Mouse (Mus musculus): ENCODE data around the gene Anks1b. TPM values are rescaled to one million over a fixed set of nuclear protein-coding genes. Genes with fewer than 3 reads are reported as not detected.

Anks1b gene
- total and polyA plus RNA-seq, 2 experiments from 2014 or later: 105 to 342 TPM

GRCm38 (mm10) chr10:90852432-90852831 is 979.1 kb downstream of the Anks1b start:
- no peak overlapping the region for H3K9ac ChIP-seq (replicated peaks; ENCODE audit: low read length, poor library complexity, severe bottlenecking)
- no peak overlapping the region for H3K27ac ChIP-seq (ENCODE audit: low read depth, low read length)
- no peaks in the 10 kb centered on the region for H3K27me3 ChIP-seq (ENCODE audit: insufficient read depth, low read length)
- DNase-seq (ENCODE audit: low spot score) (no peak), ATAC-seq (ENCODE audit: low FRiP score) (no peak)
- TF ChIP-seq CTCF (IDR thresholded peaks at IDR 0.05): no peak
- H3K4me3 ChIP-seq (ENCODE audit: low read depth, low read length): no peak overlapping the region
- no peaks in the 10 kb centered on the region for H3K9me3 ChIP-seq (ENCODE audit: low read length)
- WGBS: 83% methylated on average over 7 of the region's 7 CpGs
- H3K36me3 ChIP-seq (ENCODE audit: insufficient read depth, low read length): no peaks in the 10 kb centered on the region
- no peak overlapping the region for H3K4me2 ChIP-seq (ENCODE audit: low read depth, low read length, poor library complexity, severe bottlenecking)
- H3K4me1 ChIP-seq (ENCODE audit: insufficient read depth, low read length): no peaks in the 10 kb centered on the region

- no peaks in the 10 kb centered on the region for H3K36me3 ChIP-seq (ENCODE audit: insufficient read depth, low read length)
- no peak overlapping the region for H3K9ac ChIP-seq (replicated peaks; ENCODE audit: low read length, poor library complexity, severe bottlenecking)
- no peaks in the 10 kb centered on the region for H3K4me1 ChIP-seq (ENCODE audit: insufficient read depth, low read length)
- TF ChIP-seq CTCF (IDR thresholded peaks at IDR 0.05): no peak
- no peaks in the 10 kb centered on the region for H3K27me3 ChIP-seq (ENCODE audit: insufficient read depth, low read length)
- 37% methylated on average over 4 of the region's 4 CpGs for WGBS
- H3K4me3 ChIP-seq (ENCODE audit: low read depth, low read length): no peak overlapping the region
- H3K4me2 ChIP-seq (ENCODE audit: low read depth, low read length, poor library complexity, severe bottlenecking): no peak overlapping the region
- no peak for ATAC-seq (ENCODE audit: low FRiP score)
- no peaks in the 10 kb centered on the region for H3K9me3 ChIP-seq (ENCODE audit: low read length)
- H3K27ac ChIP-seq (ENCODE audit: low read depth, low read length): no peak overlapping the region
- DNase-seq (ENCODE audit: low spot score): no peak
These were observed 983.4 kb downstream of the Anks1b start for GRCm38 (mm10) chr10:90856668-90857067.

GRCm38 (mm10) chr10:90859665-90860523 is 986.6 kb downstream of the Anks1b start:
- Histone ChIP-seq H3K4me2 (ENCODE audit: low read depth, low read length, poor library complexity, severe bottlenecking) (no peak overlapping the region), H3K9ac (replicated peaks; ENCODE audit: low read length, poor library complexity, severe bottlenecking) (no peak overlapping the region), H3K27me3 (ENCODE audit: insufficient read depth, low read length) (no peaks in the 10 kb centered on the region), H3K27ac (ENCODE audit: low read depth, low read length) (no peak overlapping the region), H3K4me1 (ENCODE audit: insufficient read depth, low read length) (no peaks in the 10 kb centered on the region), H3K36me3 (ENCODE audit: insufficient read depth, low read length) (no peaks in the 10 kb centered on the region), H3K4me3 (ENCODE audit: low read depth, low read length) (no peak overlapping the region), H3K9me3 (ENCODE audit: low read length) (no peaks in the 10 kb centered on the region)
- no peak for DNase-seq (ENCODE audit: low spot score)
- ATAC-seq (ENCODE audit: low FRiP score): no peak
- 82% methylated on average over 19 of the region's 19 CpGs for WGBS
- TF ChIP-seq CTCF (IDR thresholded peaks at IDR 0.05): no peak

- Histone ChIP-seq H3K27ac (ENCODE audit: low read depth, low read length) (no peak overlapping the region), H3K4me2 (ENCODE audit: low read depth, low read length, poor library complexity, severe bottlenecking) (no peak overlapping the region), H3K4me1 (ENCODE audit: insufficient read depth, low read length) (peaks cover 4% of the 10 kb centered on the region), H3K4me3 (ENCODE audit: low read depth, low read length) (no peak overlapping the region), H3K9ac (replicated peaks; ENCODE audit: low read length, poor library complexity, severe bottlenecking) (no peak overlapping the region), H3K9me3 (ENCODE audit: low read length) (no peaks in the 10 kb centered on the region), H3K36me3 (ENCODE audit: insufficient read depth, low read length) (no peaks in the 10 kb centered on the region), H3K27me3 (ENCODE audit: insufficient read depth, low read length) (no peaks in the 10 kb centered on the region)
- DNase-seq (ENCODE audit: low spot score): no peak
- WGBS: 25% methylated on average over 10 of the region's 10 CpGs
- no peak for ATAC-seq (ENCODE audit: low FRiP score)
- TF ChIP-seq CTCF (IDR thresholded peaks at IDR 0.05): no peak
These were observed 990.7 kb downstream of the Anks1b start for GRCm38 (mm10) chr10:90863881-90864598.

- Histone ChIP-seq H3K4me3 (ENCODE audit: low read depth, low read length) (no peak overlapping the region), H3K36me3 (ENCODE audit: insufficient read depth, low read length) (no peaks in the 10 kb centered on the region), H3K4me1 (ENCODE audit: insufficient read depth, low read length) (peaks cover 4% of the 10 kb centered on the region), H3K9me3 (ENCODE audit: low read length) (no peaks in the 10 kb centered on the region), H3K27me3 (ENCODE audit: insufficient read depth, low read length) (no peaks in the 10 kb centered on the region), H3K27ac (ENCODE audit: low read depth, low read length) (no peak overlapping the region), H3K4me2 (ENCODE audit: low read depth, low read length, poor library complexity, severe bottlenecking) (no peak overlapping the region), H3K9ac (replicated peaks; ENCODE audit: low read length, poor library complexity, severe bottlenecking) (no peak overlapping the region)
- no peak for DNase-seq (ENCODE audit: low spot score)
- no peak for ATAC-seq (ENCODE audit: low FRiP score)
- WGBS: 35% methylated on average over 3 of the region's 3 CpGs
- TF ChIP-seq CTCF (IDR thresholded peaks at IDR 0.05): peak; percentile 54
These were observed 991.2 kb downstream of the Anks1b start for GRCm38 (mm10) chr10:90864599-90864889.

GRCm38 (mm10) chr10:90873204-90873603 is 999.9 kb downstream of the Anks1b start:
- Histone ChIP-seq H3K9me3 (ENCODE audit: low read length) (no peaks in the 10 kb centered on the region), H3K9ac (replicated peaks; ENCODE audit: low read length, poor library complexity, severe bottlenecking) (no peak overlapping the region), H3K36me3 (ENCODE audit: insufficient read depth, low read length) (no peaks in the 10 kb centered on the region), H3K4me2 (ENCODE audit: low read depth, low read length, poor library complexity, severe bottlenecking) (no peak overlapping the region), H3K4me1 (ENCODE audit: insufficient read depth, low read length) (no peaks in the 10 kb centered on the region), H3K27ac (ENCODE audit: low read depth, low read length) (no peak overlapping the region), H3K4me3 (ENCODE audit: low read depth, low read length) (no peak overlapping the region), H3K27me3 (ENCODE audit: insufficient read depth, low read length) (no peaks in the 10 kb centered on the region)
- ATAC-seq (ENCODE audit: low FRiP score) (no peak), DNase-seq (ENCODE audit: low spot score) (no peak)
- TF ChIP-seq CTCF (IDR thresholded peaks at IDR 0.05): no peak
- 92% methylated on average over 5 of the region's 5 CpGs for WGBS

All from midbrain, postnatal 0 days (tissue).